Mouse (Mus musculus): Measurements from ENCODE around the gene Gm45521.
"Not testable (repeated sequence)": the region's sequence is repeated elsewhere in the genome, so short reads cannot be mapped to it uniquely, and the experiment has no call there.

The Gm45521 gene

DNA sequence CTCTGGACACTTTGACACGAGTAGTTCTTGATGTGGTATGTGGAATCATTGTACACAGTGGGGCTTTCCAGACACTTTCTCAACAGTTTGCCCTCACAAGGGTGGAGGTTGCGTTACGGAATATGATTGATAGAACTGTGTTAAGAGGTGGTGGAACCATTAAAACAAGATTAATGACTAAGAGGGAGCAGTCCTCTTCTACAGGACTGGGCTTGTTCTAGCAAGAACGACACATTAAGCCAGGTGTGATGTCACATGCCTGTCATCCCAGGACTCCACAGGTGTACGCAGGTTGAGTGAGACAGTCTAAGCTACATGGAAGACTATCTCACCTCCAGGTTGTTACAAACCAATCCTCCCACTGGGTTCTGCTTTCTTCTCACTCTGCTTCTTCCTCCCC is 42.3 kb downstream of the Gm45521 start:
- DNase-seq (ENCODE audit: low spot score): no peak

GRCm38 (mm10) chr14:8000247-8000646 is 43.2 kb downstream of the Gm45521 start:
- no peak for DNase-seq (ENCODE audit: low spot score)

- DNase-seq (ENCODE audit: low spot score): peak; percentile 38
Observed at GRCm38 (mm10) chr14:8000831-8001685, 44.0 kb downstream of the Gm45521 start.

- DNase-seq (ENCODE audit: low spot score): peak; percentile 82
Observed at GRCm38 (mm10) chr14:8002432-8003092, 45.5 kb downstream of the Gm45521 start, which contains the start of gene Abhd6. Abhd6 (plus strand) TSS chr14:8002902.

- peak; percentile 64 for DNase-seq (ENCODE audit: low spot score)
Observed at GRCm38 (mm10) chr14:8003093-8003670, 46.1 kb downstream of the Gm45521 start.

DNA sequence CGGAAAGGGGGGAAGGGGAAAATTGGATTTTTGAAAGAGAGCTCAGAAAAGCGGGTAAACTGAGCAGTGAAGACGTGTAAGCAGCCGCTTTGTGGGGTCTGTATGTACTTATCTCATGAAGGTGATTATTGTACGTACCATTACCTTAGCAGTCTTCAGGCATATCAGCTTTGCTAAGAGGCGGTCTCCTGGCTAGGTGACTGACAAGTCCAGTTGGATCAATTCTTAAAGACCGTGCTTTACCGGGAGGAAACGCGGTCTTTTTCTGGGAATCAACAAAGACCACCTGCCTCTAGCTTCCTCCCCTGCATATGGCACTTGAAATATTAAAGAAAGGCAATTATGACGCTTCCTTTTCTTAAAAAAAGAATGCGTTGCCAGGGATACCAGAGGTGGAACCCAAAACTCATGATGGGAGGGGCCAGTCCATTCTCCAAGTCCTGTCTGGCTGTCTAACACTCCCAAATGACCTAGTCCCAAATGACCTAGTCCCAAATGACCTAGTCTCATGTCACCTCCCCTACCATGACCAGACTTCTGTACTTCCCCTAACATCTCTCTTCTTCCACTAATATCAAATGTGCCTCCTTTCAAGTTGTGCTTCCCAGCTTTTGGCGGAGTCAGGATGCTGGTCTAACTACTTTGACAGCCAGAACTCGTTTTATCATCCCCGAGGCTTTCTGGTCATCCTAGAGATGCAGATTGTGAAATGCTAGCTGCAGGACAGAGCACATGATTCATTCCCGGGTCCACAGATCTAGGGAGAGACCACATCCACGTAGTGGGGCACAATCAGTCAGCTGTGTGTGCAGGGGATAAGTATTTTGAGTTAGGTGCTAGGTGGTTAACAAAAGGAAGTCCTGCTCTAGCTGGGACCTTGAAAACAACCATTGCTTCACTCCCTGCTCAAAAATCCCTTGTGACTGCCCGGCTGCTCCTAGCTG is 46.9 kb downstream of the Gm45521 start:
- DNase-seq (ENCODE audit: low spot score): no peak

- not testable (repeated sequence) for DNase-seq (ENCODE audit: low spot score)
Observed at GRCm38 (mm10) chr14:8006061-8006460, 49.0 kb downstream of the Gm45521 start.

DNA sequence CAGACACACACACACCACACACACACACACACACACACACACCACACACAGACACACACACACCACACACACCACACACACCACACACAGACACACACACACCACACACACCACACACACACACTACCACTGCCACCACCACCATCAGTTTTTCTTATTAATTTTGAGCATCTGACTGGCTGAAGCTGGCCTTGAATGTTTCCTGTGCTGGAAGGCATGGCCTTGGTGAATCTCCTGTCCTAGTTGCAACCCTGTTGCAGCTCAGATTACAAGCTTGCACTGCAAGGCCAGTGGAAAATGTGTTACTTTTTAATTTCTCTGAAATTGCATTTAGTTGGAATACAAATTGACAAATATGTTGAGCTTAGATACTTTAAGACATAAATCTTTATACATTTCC is 50.0 kb downstream of the Gm45521 start:
- no peak for DNase-seq (ENCODE audit: low spot score)

- DNase-seq (ENCODE audit: low spot score): no peak
Observed at GRCm38 (mm10) chr14:8007486-8007885, 50.4 kb downstream of the Gm45521 start.

- no peak for DNase-seq (ENCODE audit: low spot score)
Observed at GRCm38 (mm10) chr14:8007923-8008322, 50.8 kb downstream of the Gm45521 start.
